Mouse (Mus musculus) granulocyte monocyte progenitor cell, adult 5-6 weeks (primary cell): Measurements from ENCODE around the gene Ifi35. TPM values are rescaled to one million over a fixed set of nuclear protein-coding genes. Genes with fewer than 3 reads are reported as not detected.

ENCODE experiments used
- ATAC-seq: replicated peaks from 2 replicates; pipeline ENCODE4 v1.8.0; 2016; ENCODE audit warnings: mild to moderate bottlenecking, moderate TSS enrichment, inconsistent platforms; ENCODE audit not compliant: poor library complexity, severe bottlenecking
- total RNA-seq, 2 experiments: library from RNA; stranded (forward) in 1 of 2; stranded (reverse) in 1 of 2; fragments of 200-712, 200-1000 nt in 1 of 2; fragments of >200 nt in 1 of 2; fragmentation: Nextera tagmentation in 1 of 2; gene quantifications; 2 replicates each; pipeline ENCODE4 v1.2.3; 2014 to 2017

The Ifi35 gene
- total RNA-seq, 2 experiments from 2014 or later: 26.9 to 27.7 TPM

DNA sequence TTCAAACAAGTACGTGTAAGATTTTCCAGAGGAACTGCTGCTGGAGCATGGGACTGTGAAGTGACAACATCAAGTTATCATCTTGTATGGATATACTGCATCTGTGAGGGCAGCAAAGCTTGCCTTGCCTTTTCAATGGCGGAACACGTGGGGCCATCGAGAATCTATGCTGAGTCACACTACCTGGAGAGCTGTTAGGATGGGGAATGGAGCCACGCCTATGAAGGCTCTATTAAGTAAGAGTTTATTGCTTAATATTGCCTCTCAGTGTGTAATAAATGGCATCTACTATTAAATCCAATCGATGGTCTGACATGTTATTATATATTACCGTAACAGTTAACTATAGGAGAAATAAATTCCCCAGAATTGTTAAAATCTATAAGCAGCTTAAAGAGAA, 58.9 kb downstream of the Ifi35 start:
- no peak for ATAC-seq

Other genes starting within 250 kb of the Ifi35 start
- 15.2 and 31.0 TPM in 2 replicates for gene Ezh1, start 221.9 kb upstream of the Ifi35 start, total RNA-seq (2014; fragmentation: Nextera tagmentation)
- gene Ezh1, start 221.9 kb upstream of the Ifi35 start, total RNA-seq (2017): 13.6 and 17.7 TPM in 2 replicates
- gene Ramp2, start 202.4 kb upstream of the Ifi35 start, total RNA-seq (2014; fragmentation: Nextera tagmentation): not detected in 2 replicates
- gene Ramp2, start 202.4 kb upstream of the Ifi35 start, total RNA-seq (2017): 0.98 and 1.4 TPM in 2 replicates
- 176 and 203 TPM in 2 replicates for gene Vps25, start 194.7 kb upstream of the Ifi35 start, total RNA-seq (2014; fragmentation: Nextera tagmentation)
- 76.7 and 80.4 TPM in 2 replicates for gene Vps25, start 194.7 kb upstream of the Ifi35 start, total RNA-seq (2017)
- not detected in 2 replicates for gene Wnk4, start 187.8 kb upstream of the Ifi35 start, total RNA-seq (2014; fragmentation: Nextera tagmentation)
- 2.6 TPM in 1 of 2 replicates, not detected in the other for gene Wnk4, start 187.8 kb upstream of the Ifi35 start, total RNA-seq (2017)
- not detected in 2 replicates for gene Cntd1, start 169.4 kb upstream of the Ifi35 start, total RNA-seq (2014; fragmentation: Nextera tagmentation)
- gene Cntd1, start 169.4 kb upstream of the Ifi35 start, total RNA-seq (2017): 0.72 and 3.3 TPM in 2 replicates
- gene Coa3, start 169.3 kb upstream of the Ifi35 start, total RNA-seq (2014; fragmentation: Nextera tagmentation): 53.2 and 61.3 TPM in 2 replicates
- gene Coa3, start 169.3 kb upstream of the Ifi35 start, total RNA-seq (2017): 32.3 and 35.5 TPM in 2 replicates
- 58.4 and 81.1 TPM in 2 replicates for gene Becn1, start 146.1 kb upstream of the Ifi35 start, total RNA-seq (2014; fragmentation: Nextera tagmentation)
- 177 and 214 TPM in 2 replicates for gene Becn1, start 146.1 kb upstream of the Ifi35 start, total RNA-seq (2017)
- gene Psme3, start 132.2 kb upstream of the Ifi35 start, total RNA-seq (2014; fragmentation: Nextera tagmentation): 163 and 205 TPM in 2 replicates
- 121 and 138 TPM in 2 replicates for gene Psme3, start 132.2 kb upstream of the Ifi35 start, total RNA-seq (2017)
- 2.8 and 3.7 TPM in 2 replicates for gene Aoc2, start 123.3 kb upstream of the Ifi35 start, total RNA-seq (2014; fragmentation: Nextera tagmentation)
- gene Aoc2, start 123.3 kb upstream of the Ifi35 start, total RNA-seq (2017): 1.8 and 2.0 TPM in 2 replicates
- not detected in 2 replicates for gene Aoc3, start 117.8 kb upstream of the Ifi35 start, total RNA-seq (2014; fragmentation: Nextera tagmentation)
- not detected in 2 replicates for gene Aoc3, start 117.8 kb upstream of the Ifi35 start, total RNA-seq (2017)
- gene G6pc, start 80.8 kb upstream of the Ifi35 start, total RNA-seq (2014; fragmentation: Nextera tagmentation): not detected in 2 replicates
- not detected in 2 replicates for gene G6pc, start 80.8 kb upstream of the Ifi35 start, total RNA-seq (2017)
- gene Aarsd1, start 30.8 kb upstream of the Ifi35 start, total RNA-seq (2014; fragmentation: Nextera tagmentation): 59.3 and 82.3 TPM in 2 replicates
- 63.1 and 74.5 TPM in 2 replicates for gene Aarsd1, start 30.8 kb upstream of the Ifi35 start, total RNA-seq (2017)
- gene Gm27029, start 23.6 kb upstream of the Ifi35 start, total RNA-seq (2014; fragmentation: Nextera tagmentation): 6.6 TPM in 1 of 2 replicates, not detected in the other
- 7.8 TPM in 1 of 2 replicates, not detected in the other for gene Gm27029, start 23.6 kb upstream of the Ifi35 start, total RNA-seq (2017)
- gene Rundc1, start 23.3 kb upstream of the Ifi35 start, total RNA-seq (2014; fragmentation: Nextera tagmentation): 5.7 and 8.1 TPM in 2 replicates
- gene Rundc1, start 23.3 kb upstream of the Ifi35 start, total RNA-seq (2017): 4.3 and 6.0 TPM in 2 replicates
- 0.49 and 2.7 TPM in 2 replicates for gene Ptges3l, start 23.1 kb upstream of the Ifi35 start, total RNA-seq (2014; fragmentation: Nextera tagmentation)
- gene Ptges3l, start 23.1 kb upstream of the Ifi35 start, total RNA-seq (2017): 0.52 and 9.1 TPM in 2 replicates
- gene Rpl27, start 6.1 kb upstream of the Ifi35 start, total RNA-seq (2014; fragmentation: Nextera tagmentation): 1,057 and 1,193 TPM in 2 replicates
- gene Rpl27, start 6.1 kb upstream of the Ifi35 start, total RNA-seq (2017): 795 and 2,552 TPM in 2 replicates
- 1.4 and 3.0 TPM in 2 replicates for gene Rnd2, start 16.6 kb downstream of the Ifi35 start, total RNA-seq (2014; fragmentation: Nextera tagmentation)
- 0.52 and 2.2 TPM in 2 replicates for gene Rnd2, start 16.6 kb downstream of the Ifi35 start, total RNA-seq (2017)
- 77.1 and 85.8 TPM in 2 replicates for gene Vat1, start 17.8 kb downstream of the Ifi35 start, total RNA-seq (2014; fragmentation: Nextera tagmentation)
- gene Vat1, start 17.8 kb downstream of the Ifi35 start, total RNA-seq (2017): 56.3 and 66.2 TPM in 2 replicates
- 26.6 and 34.0 TPM in 2 replicates for gene Brca1, start 103.5 kb downstream of the Ifi35 start, total RNA-seq (2014; fragmentation: Nextera tagmentation)
- gene Brca1, start 103.5 kb downstream of the Ifi35 start, total RNA-seq (2017): 38.5 and 39.0 TPM in 2 replicates
- gene Nbr1, start 103.7 kb downstream of the Ifi35 start, total RNA-seq (2014; fragmentation: Nextera tagmentation): 33.2 and 45.0 TPM in 2 replicates
- 38.6 and 41.4 TPM in 2 replicates for gene Nbr1, start 103.7 kb downstream of the Ifi35 start, total RNA-seq (2017)
- gene Tmem106a, start 133.8 kb downstream of the Ifi35 start, total RNA-seq (2014; fragmentation: Nextera tagmentation): 4.3 and 6.3 TPM in 2 replicates
- gene Tmem106a, start 133.8 kb downstream of the Ifi35 start, total RNA-seq (2017): 0.78 and 1.4 TPM in 2 replicates
- not detected in 2 replicates for gene Gm11634, start 150.8 kb downstream of the Ifi35 start, total RNA-seq (2014; fragmentation: Nextera tagmentation)
- not detected in 2 replicates for gene Gm11634, start 150.8 kb downstream of the Ifi35 start, total RNA-seq (2017)
- gene Rdm1, start 178.8 kb downstream of the Ifi35 start, total RNA-seq (2014; fragmentation: Nextera tagmentation): 6.4 and 28.8 TPM in 2 replicates
- 6.2 and 17.0 TPM in 2 replicates for gene Rdm1, start 178.8 kb downstream of the Ifi35 start, total RNA-seq (2017)
- gene Arl4d, start 217.1 kb downstream of the Ifi35 start, total RNA-seq (2014; fragmentation: Nextera tagmentation): 1.1 TPM in 1 of 2 replicates, not detected in the other
- gene Arl4d, start 217.1 kb downstream of the Ifi35 start, total RNA-seq (2017): 0.34 and 0.77 TPM in 2 replicates